Mouse (Mus musculus): ENCODE measurements around the gene Crybg2.
A peak's percentile ranks its signal among the peaks of the same experiment; 100 is the strongest.

Crybg2 gene

DNA sequence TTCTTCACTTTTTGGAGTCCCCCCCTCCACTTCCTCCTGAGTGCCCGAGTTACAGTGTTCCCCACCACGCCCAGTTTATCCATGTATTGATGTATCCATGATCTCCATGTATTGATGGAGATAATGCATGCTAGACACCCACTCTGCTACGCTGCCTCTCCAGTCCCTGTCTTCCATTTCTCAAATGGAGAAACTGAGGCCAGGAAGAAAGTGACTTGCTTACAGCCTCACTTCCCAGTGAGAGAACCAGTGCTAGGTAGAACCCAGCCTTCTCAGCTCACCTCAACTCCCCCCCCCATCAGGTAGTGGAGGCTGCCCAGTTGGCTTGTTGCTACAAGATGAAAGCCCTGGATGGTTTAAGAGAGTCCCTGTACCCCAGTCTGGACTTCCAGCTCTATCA, 7.1 kb upstream of the Crybg2 start, which contains the start of gene Zfp683:
TSS of gene Zfp683 (plus strand) at position 301 of the 400 bp plus-strand sequence.
- DNase-seq (ENCODE audit: extremely low read depth, insufficient read length, low spot score), result no peak

DNA sequence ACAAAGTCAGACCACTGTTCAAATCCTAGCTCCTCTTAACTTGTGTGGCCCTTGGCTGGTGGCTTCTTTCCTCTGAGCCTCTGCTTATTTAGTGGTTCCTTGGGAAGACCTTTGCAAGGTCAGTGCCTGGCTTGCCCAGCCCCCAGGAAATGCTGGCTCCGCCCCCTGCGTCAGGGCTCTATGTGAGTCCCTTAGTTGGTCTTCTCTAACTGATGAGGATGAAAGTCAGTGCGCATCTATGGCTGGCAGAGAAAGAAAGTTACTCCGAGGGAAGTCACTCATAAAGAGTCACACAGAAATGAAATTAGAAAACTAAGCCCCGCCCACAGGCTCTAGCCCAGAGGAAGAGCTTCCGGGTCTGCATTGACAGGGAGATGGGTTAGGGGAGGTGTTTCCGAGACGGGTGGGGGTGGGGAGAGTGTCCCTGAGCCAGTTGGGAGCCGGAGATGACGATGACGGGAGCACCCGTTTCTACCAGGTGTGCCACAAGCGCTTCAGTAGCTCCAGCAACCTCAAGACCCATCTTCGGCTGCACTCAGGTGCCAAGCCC, 2.4 kb upstream of the Crybg2 start:
- no peak for DNase-seq (ENCODE audit: extremely low read depth, insufficient read length, low spot score)

DNA sequence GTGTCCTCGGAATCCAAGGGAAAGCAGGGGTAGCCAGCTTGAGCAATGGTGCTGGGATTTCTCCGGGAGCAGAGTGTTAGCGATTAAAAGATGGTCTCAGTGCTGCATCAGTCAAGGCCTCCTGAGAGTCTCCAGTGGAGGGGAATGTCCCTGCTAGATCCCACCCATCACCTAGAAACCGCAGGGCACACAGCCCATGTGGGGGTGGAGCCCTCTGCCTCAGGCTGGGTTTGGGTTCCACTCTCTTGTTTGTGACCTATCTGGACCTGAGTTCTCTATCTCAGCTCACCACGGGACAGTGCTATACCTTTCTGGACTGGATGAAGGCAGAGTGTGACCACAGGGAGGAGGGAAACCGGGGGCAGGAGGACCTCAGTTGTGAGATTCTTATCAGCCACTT, 1.7 kb upstream of the Crybg2 start:
- no peak for DNase-seq (ENCODE audit: extremely low read depth, insufficient read length, low spot score)

DNA sequence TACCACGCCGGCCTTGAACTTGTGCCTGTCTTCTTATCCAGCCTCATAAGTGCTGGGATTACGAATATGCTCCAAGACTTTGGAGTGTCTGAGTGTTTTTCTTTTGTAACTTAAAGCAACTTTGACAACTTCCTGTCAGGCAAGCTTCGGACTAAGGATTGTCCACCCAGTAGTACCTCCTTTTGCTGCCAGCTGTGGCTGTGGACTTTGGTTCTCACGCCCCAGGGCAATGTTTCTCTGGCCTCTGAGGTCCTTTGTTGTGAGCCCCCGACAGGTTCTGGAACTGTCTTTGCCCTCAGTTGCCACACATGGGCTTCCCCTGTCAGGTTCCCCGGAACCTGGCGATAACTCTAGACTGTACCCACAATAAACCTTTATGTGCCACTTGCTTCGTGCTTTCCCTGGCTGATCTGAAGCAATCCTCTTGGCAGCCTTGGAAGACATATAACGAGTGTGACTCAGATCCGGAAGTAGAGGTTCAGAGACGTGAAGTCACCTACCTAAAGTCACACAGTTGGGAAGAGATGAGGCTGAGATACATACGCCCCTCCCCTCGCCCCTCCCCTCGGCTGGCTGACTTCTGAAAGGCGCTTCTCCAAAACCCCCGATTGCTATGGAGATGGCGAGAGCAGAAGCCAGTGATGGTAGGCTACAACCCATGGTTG, 683 bp downstream of the Crybg2 start:
- peak; percentile 38 for DNase-seq (ENCODE audit: extremely low read depth, insufficient read length, low spot score)

DNA sequence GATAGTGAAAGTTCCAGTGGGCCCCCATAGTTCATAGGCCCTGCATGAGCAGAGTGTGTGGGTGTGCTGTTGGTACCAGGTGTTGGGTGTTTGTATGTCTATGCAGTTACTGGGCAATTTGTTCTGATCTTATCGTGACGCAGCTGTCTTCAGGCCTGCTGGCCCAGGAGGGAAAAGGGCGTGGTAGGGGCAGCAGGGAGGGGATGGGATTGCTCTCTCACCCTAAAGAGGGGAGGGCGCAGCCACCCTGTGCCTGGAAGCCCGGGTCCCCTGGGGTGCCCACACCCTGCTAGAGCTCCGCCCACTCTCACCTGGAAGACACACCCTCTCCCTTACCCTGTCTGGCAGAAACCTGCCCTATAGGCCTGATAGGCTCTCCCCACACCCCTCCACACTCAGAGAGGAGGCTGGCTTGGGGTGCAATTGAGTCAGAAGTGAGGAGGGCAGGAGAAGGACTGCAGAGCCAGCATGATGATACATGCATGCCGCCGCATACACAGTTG, 1.4 kb downstream of the Crybg2 start:
- DNase-seq (ENCODE audit: extremely low read depth, insufficient read length, low spot score), result no peak

DNA sequence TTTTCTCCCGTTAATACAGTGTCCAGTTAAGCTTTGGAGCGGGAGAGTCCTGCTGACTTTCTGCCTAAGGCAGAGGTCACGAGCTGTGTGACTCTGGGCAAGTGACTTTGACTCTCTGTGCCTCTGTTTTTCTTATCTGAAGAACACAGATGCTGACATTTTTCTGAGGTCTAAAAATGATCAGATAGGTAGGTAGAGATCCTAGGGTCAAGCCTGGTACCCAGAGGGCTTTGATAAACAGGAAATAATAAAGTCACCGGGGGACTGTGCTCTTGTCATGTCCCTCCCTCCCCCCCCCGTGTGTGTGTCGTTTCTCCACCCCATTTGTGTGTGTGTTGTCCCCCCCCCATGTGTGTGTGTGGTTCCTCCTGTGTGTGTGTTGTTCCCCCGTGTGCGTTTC, 1.9 kb downstream of the Crybg2 start:
- no peak for DNase-seq (ENCODE audit: extremely low read depth, insufficient read length, low spot score)

DNA sequence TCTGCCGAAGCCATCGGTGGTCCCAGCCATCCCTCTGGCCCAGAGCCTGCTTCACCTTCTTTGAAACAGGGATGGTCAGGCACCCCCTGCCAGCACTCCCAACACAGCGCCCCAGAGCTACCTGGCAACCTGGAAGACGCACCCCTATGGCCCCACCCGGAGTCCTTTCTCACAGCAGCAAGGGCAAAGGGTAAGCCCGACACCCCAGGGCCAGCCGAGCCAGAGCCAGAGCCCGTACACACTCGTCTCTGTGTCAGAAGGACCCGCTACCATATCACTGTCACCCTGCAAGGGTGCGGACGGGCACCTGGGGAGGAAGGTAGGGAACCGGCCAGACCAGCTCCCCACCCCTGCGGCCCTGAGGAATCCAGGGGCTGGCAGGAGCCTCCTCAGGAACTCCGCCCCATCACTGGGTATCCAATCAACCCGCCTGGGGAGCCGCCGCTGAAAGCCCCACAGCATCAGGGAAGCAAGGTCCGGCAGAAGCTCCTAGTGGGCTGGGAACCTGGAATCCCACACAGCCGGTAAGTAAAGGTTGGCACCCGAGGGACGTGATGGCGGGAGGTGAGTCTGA, 4.9 kb downstream of the Crybg2 start:
- DNase-seq (ENCODE audit: extremely low read depth, insufficient read length, low spot score), result no peak

DNA sequence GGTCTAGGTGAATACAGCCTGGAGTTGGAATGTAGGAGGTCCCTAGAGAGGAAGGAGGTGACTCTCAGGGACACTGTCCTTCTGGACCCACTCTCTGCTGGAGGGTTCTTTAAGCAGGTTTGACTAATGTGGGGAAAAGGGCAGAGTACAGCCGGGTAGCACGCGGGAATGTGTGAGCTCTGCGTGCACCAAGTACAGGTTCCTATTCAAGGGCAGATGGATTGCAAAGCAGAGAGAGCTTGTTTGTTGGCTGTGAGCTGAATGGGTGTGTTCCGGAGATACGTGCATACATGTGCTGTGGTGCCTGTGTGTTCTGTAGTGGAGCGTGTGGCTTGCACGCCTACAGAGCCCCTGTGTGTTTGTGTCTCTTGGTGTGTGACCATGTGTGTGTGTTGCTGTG, 6.8 kb downstream of the Crybg2 start:
- no peak for DNase-seq (ENCODE audit: extremely low read depth, insufficient read length, low spot score)

DNA sequence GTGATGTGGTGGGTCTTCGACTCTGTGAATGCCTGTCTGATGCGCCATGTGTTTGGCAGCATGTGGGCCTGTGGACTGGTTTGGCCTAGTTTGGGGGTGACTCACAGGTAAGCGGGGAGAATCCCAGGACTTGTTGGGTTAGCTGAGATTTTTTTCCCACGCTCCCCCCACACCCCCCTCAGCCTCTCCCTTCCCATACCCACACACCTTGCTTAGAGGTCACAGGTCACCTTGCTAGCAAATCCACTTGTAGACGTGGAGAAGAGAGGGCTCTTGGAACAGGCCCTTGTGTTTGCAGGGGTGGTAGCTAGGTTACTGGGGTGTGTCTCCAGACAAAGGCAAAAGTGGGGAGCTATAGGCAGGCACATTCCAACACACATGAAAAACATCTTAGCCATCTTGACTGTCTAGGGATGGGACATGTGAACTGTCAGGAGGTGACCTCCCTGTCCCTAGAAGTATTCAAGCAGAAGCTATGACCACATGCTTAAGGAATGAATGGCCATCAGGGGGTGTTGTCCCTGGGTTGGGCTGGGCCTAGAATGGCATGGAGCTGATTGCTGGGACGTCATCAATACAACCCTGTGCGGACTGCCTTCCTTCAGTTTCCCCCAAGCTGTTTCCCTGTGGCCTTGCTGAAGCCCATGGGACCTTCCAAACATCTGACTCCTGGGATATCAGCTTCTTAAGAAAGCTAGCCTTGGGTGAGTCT, 7.4 kb downstream of the Crybg2 start:
- no peak for DNase-seq (ENCODE audit: extremely low read depth, insufficient read length, low spot score)

DNA sequence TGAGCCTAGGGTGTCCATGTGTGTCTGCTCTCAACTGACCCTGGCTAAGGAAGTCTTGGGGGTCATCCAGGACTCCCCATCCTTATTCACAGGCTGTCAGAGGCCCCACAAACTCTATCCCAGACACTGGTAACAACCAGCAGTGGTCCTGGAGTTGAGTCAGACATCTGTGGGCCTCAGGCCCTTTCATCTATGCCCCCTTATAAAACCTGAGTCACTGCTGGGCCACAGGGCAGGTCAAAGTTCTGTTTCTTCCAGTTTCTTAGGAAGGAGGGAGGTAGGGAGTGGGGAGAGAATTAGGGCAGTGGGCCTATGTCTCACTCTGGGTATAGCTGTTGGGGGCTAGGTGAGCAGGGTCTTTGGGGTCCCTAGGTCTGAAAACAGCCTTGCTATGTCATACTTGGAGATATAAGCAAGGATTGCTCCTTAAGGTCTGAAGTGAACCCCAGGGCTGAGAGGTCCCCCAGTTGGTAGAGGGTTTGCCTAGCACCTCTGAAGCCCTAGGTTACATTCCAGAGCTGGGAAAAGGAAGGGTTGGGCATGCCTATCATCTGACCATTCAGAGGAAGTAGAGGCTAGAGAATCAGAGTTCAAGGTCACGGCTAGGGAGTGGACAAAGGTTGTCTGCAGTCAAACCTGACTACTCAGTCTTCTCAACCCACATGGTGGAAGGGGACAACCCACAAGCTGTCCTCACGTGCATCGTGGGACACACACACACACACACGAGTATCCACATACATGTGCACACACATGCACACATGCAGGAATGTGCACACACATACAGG, 8.4 kb downstream of the Crybg2 start:
- DNase-seq (ENCODE audit: extremely low read depth, insufficient read length, low spot score), result no peak

DNA sequence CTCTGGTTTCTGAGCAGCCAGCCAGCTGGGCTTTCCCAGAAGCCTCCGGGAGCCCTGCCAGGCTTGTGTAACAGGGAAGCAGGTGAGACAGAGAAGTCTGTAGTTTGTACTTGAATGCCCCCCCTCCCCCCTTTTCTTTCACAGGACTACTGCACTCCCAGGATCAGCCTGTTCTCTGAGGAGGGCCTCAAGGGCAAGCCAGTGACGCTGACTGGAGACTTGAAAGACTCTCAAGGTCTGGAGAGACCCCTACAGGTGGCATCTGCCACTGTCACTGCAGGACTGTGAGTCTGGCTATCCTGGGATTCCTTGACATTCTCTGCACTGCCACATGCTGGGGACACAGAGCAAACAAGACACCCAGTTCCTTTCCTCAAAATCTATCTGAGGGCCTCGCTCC, 18.1 kb downstream of the Crybg2 start:
- DNase-seq (ENCODE audit: extremely low read depth, insufficient read length, low spot score), result no peak

DNA sequence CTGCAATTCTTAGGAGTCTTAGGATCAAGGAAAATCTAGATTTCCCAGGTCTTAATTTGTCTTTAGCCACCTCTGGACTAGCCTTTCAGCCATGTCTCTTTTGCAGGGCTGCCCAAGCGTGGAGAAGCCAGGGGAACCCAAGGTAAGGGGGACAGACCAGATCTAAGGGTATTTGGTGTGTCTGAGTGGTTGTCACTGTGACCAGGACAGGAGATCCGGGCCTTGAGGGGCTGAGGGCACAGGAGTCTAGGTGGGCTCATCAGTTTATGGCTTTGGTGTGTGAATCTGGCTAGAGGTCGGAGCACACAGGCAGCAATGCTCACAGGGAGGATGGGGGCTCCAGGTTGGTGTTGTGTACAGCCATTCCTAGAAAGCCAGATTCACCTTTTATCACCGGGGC, 20.1 kb downstream of the Crybg2 start:
- no peak for DNase-seq (ENCODE audit: extremely low read depth, insufficient read length, low spot score)

DNA sequence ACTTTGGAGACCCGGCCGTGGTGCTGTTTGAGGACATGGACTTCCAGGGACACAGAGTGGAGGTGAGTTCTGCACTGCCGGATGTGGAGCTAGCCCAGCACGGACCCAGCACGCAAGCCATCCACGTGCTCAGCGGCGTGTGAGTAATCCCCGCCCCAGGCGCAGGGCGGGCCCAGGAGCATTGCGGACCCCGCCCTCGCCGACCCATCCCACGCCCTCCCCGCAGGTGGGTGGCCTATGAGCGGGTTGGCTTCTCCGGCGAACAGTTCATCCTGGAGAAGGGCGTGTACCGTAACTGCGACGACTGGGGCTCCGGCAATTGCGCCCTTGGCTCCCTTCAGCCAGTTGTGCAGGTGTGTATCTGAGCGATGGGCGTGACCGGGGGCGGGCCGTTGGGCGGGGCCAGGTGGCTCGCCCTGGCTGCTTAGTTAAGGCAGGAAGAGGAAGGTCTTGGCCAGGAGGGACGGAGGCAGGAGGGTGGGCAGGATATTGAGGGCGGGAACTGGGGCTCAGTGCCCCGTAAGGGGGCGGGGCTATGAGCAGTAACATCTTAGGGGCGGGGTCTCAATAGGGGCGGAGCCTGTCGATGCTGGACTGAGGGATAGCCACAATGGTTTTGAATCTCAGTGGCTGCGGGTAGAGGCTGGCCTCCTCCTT, 21.2 kb downstream of the Crybg2 start:
- no peak for DNase-seq (ENCODE audit: extremely low read depth, insufficient read length, low spot score)

DNA sequence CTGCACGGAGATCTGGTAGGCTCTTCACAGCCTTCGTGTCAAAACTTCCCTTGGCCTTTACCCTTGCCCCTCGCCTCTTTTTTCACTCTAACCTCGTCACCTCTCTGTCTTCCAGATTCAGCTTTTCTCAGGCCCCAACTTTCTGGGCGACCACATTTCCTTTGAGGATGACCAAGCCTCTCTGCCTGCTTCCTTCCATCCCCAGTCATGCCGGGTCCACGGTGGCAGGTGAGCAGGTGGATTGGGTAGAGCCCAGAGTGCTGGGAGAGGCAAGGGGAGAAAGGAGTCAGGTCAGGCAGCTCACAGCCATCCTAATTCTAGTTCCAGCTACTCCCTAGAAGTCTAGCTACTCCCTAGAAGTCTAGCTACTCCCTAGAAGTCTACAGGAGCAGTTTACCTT, 21.8 kb downstream of the Crybg2 start:
- no peak for DNase-seq (ENCODE audit: extremely low read depth, insufficient read length, low spot score)

DNA sequence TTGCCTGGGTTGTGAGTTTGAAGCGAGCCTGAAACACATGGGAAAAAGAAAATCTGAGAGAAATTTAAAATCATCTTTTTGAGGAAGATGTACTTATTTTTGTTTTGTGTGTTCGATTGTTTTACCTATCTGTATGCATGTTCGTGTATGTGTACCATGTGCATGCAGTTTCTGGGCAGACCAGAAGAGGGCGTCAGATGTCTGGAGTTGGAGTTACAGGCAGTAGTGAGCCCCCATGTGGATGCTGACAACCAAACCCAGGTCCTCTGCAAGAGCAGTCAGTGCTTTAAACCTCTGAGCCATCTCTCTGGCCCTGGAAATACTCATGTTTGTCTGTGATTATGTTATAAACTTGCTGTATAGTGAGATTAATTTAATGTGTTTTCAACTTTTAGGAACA, 24.4 kb downstream of the Crybg2 start:
- no peak for DNase-seq (ENCODE audit: extremely low read depth, insufficient read length, low spot score)

DNA sequence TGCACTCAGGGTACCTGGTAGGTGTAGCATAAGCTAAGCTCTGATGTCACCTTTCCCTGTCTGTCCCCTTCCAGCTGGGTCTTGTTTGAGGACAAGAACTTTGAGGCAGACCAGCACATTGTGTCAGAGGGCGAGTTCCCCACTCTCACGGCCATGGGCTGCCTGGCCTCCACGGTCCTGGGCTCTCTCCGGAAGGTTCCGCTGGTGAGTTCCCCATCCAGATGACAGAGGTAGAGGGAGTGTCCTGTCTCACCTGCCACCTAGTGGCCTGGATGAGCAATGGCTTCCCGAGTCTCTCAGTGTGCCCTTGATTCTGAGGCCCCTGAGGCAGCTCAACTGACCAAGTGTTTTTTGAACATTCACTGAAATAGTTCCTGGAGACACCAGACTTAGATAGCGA, 26.8 kb downstream of the Crybg2 start:
- DNase-seq (ENCODE audit: extremely low read depth, insufficient read length, low spot score), result peak; percentile 32

DNA sequence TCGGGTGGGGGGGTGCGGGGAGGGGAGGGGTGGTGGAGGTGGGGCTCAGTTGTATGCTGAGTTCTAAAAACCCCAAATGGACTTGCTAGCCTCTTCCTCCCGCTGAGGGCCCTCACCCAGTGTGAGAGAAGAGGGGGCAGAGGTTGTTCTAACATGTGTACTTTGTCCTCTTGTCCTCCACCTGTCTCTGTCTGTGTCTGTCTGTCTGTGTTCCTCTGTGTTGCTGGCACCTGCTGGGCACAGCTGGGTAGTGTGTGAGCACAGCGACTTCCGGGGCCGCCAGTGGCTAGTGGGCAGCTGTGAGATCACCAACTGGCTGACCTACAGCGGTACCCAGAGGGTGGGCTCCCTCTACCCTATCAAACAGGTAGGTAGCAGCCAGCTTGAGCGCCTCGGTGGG, 28.4 kb downstream of the Crybg2 start:
- DNase-seq (ENCODE audit: extremely low read depth, insufficient read length, low spot score), result no peak

DNA sequence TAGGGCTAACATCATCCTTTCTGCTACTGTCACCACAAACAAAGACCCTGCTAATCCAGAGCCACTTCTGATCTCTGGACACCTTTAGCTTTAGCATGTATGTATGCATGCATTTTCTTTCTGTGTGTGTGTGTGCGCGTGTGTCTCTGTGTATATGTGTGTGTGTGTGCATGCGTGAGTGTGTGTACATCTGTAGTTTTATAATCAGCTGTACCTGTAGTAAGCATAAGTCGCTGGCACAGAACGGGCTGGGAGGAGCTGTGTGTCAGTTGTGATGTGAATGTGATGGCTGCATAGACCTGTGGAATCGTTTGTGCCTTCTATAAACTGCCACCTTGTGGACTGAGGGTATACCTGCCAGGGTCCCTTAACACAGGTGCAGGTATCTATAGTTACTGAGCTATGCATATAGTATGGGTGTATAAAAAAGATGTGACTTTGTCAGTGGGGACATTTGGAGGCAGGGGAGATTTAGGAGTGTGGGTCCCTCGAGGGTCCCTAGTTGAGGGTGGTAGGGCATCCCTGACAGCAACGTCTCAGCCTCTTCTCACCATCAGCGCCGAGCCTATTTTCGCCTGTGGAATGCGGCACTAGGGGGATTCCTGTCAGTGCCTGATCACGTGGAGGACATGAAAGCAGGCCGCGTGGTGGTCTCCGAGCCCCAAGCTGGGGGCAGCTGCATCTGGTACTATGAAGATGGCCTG, 30.1 kb downstream of the Crybg2 start:
- no peak for DNase-seq (ENCODE audit: extremely low read depth, insufficient read length, low spot score)

DNA sequence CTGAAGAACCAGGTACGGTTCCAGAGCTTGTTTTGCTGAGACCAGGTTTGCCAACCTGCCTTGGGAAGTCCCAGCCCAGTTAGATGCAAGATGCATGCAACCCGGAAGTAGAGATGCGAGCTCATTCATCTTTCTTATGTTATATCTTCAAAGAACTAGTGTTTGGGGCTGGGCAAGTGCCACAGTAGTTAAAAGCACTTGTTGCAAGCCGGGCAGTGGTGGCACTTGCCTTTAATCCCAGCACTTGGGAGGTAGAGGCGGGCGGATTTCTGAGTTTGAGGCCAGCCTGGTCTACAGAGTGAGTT, 30.6 kb downstream of the Crybg2 start:
- DNase-seq (ENCODE audit: extremely low read depth, insufficient read length, low spot score), result no peak

Measured in 3134 (cell line).